Mouse (Mus musculus): ENCODE results near the gene Gna11.

Gna11 gene

GRCm38 (mm10) chr10:81481605-81482532 is 63.1 kb downstream of the Gna11 start:
- no peaks in the 10 kb centered on the region; the same call in 1 of the 2 replicates for H3K27me3 ChIP-seq (ENCODE audit: control insufficient read depth, insufficient read depth, low read length, poor library complexity, severe bottlenecking)
- no peak for DNase-seq (ENCODE audit: low read depth, low spot score)
- peaks cover 1% of the 10 kb centered on the region; the same call in 1 of the 2 replicates for H3K36me3 ChIP-seq (ENCODE audit: control insufficient read depth, insufficient read depth, low read length, poor library complexity, severe bottlenecking)

Measured in splenic B cell, adult 2 months (primary cell).